Mouse (Mus musculus): ENCODE data around the gene Ints1. TPM values are rescaled to one million over a fixed set of nuclear protein-coding genes. Genes with fewer than 3 reads are reported as not detected.

The Ints1 gene
- polyA plus RNA-seq, 2 experiments, result 12.1 to 13.5 TPM

- H3K4me1 ChIP-seq (replicated peaks; ENCODE audit: control insufficient read depth in 2 of 2, insufficient read depth in 2 of 2, low read length in 1 of 2), result peaks cover 49 to 64% of the 10 kb centered on the region in 2 experiments
- peak overlapping the region; percentile 28 to 53 for H3K4me3 ChIP-seq (ENCODE audit: insufficient read depth in 1 of 2, low read depth in 2 of 2, low read length in 2 of 2)
- 38% methylated on average over 14 of the region's 14 CpGs for WGBS (ENCODE audit: insufficient replicate concordance)
Observed at GRCm38 (mm10) chr5:139737841-139738591, 37.5 kb downstream of the Ints1 start.

GRCm38 (mm10) chr5:139736504-139736940, 39.0 kb downstream of the Ints1 start:
- TF ChIP-seq EP300 (IDR thresholded peaks at IDR 0.05; ENCODE audit: low read depth) (no peak), CTCF (IDR thresholded peaks at IDR 0.05; ENCODE audit: low read depth) (no peak)
- Histone ChIP-seq H3K9me3 (ENCODE audit: control insufficient read depth, low read length) (no peaks in the 10 kb centered on the region), H3K4me3 (ENCODE audit: insufficient read depth in 1 of 2, low read depth in 2 of 2, low read length in 2 of 2) (peak overlapping the region; percentile 19 to 39), H3K4me1 (replicated peaks; ENCODE audit: control insufficient read depth in 2 of 2, insufficient read depth in 2 of 2, low read length in 1 of 2) (peaks cover 57 to 68% of the 10 kb centered on the region in 2 experiments), H3K36me3 (replicated peaks; ENCODE audit: control insufficient read depth, insufficient read depth, low read depth) (no peaks in the 10 kb centered on the region; the same call in 1 of the 2 replicates), H3K9ac (replicated peaks) (peak overlapping the region; percentile 68), H3K27ac (peak overlapping the region; percentile 96), H3K4me2 (ENCODE audit: low read depth) (peak overlapping the region; percentile 96), H3K27me3 (ENCODE audit: control insufficient read depth, insufficient read depth, low read length) (no peaks in the 10 kb centered on the region)
- ATAC-seq (ENCODE audit: insufficient read depth), result no peak
- WGBS (ENCODE audit: insufficient replicate concordance), result 8% methylated on average over 10 of the region's 10 CpGs
- DNase-seq (ENCODE audit: low read depth in 3 of 3, low spot score in 3 of 3), result no peak

More at GRCm38 (mm10) chr5:139737841-139738591, 37.5 kb downstream of the Ints1 start:
- peak overlapping the region; percentile 68 for H3K9ac ChIP-seq (replicated peaks)
- DNase-seq (ENCODE audit: low read depth in 3 of 3, low spot score in 3 of 3) (peak in 1 of 3 experiments; percentile 68), ATAC-seq (ENCODE audit: insufficient read depth) (peak; percentile 67)
- H3K36me3 ChIP-seq (replicated peaks; ENCODE audit: control insufficient read depth, insufficient read depth, low read depth), result no peaks in the 10 kb centered on the region
- H3K4me2 ChIP-seq (ENCODE audit: low read depth), result peak overlapping the region; percentile 96
- H3K27me3 ChIP-seq (ENCODE audit: control insufficient read depth, insufficient read depth, low read length), result no peaks in the 10 kb centered on the region
- TF ChIP-seq CTCF (IDR thresholded peaks at IDR 0.05; ENCODE audit: low read depth) (no peak), EP300 (IDR thresholded peaks at IDR 0.05; ENCODE audit: low read depth) (no peak)
- H3K27ac ChIP-seq, result peak overlapping the region; percentile 96
- no peaks in the 10 kb centered on the region for H3K9me3 ChIP-seq (ENCODE audit: control insufficient read depth, low read length)

DNA sequence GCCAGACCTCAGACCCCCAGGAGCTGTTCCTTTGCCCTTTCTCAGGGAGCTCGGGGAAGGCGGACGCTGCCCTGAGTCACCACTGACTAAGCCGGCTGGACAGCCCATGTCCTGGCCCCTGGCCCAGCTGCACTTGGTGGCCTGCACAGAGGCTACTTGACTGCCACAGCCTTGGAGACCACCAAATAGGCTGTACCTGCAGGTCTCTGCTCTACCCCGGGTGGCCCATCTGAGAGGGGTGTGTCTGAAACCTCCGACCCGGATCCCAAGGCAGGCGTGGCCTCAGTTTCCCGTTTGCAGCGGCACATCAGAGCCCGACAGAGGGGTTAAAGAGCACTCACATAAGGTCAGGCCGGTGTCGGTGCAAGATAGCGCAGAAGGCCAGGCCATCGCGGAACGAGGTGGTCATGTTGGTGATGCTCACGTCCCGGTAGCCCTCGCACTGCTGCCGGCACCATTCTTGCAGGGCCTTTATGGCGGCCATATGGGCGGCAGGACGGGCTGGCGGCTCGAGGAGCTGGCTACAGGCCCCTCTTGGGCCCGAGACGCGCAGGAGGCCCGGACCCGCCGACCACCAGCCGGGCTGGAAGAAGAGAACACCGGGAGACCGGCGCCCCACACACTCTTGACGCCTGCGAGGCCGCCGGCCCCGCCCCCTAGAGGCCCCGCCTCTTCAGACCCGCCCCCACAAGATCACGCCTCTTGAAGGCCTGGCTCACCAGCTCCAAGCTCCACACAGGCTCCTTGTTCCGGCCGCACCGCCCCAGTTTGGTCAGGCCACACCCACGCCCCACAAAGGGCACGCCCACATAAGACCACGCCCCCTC, 39.6 kb downstream of the Ints1 start, which contains the start of gene Micall2:
TSS of gene Micall2 (minus strand) at position 660 of the 827 bp plus-strand sequence.
- peak within 1 kb of the TSS; percentile 59 to 85 for H3K4me3 ChIP-seq (ENCODE audit: insufficient read depth in 1 of 2, low read depth in 2 of 2, low read length in 2 of 2)
- H3K27me3 ChIP-seq (ENCODE audit: control insufficient read depth, insufficient read depth, low read length), result no peaks in the 10 kb centered on the region
- TF ChIP-seq CTCF (IDR thresholded peaks at IDR 0.05; ENCODE audit: low read depth) (no peak), EP300 (IDR thresholded peaks at IDR 0.05; ENCODE audit: low read depth) (no peak)
- peak within 1 kb of the TSS; percentile 98 for H3K27ac ChIP-seq
- peak within 1 kb of the TSS; percentile 84 for H3K9ac ChIP-seq (replicated peaks)
- H3K36me3 ChIP-seq (replicated peaks; ENCODE audit: control insufficient read depth, insufficient read depth, low read depth), result no peaks in the 10 kb centered on the region; the same call in 1 of the 2 replicates
- no peaks in the 10 kb centered on the region for H3K9me3 ChIP-seq (ENCODE audit: control insufficient read depth, low read length)
- peaks cover 57 to 69% of the 10 kb centered on the region in 2 experiments for H3K4me1 ChIP-seq (replicated peaks; ENCODE audit: control insufficient read depth in 2 of 2, insufficient read depth in 2 of 2, low read length in 1 of 2)
- WGBS (ENCODE audit: insufficient replicate concordance), result 2% methylated on average over 50 of the region's 50 CpGs
- DNase-seq (ENCODE audit: low read depth in 3 of 3, low spot score in 3 of 3) (peak; percentile 98 to 99 (median 98)), ATAC-seq (ENCODE audit: insufficient read depth) (peak; percentile 76)
- peak within 1 kb of the TSS; percentile 96 for H3K4me2 ChIP-seq (ENCODE audit: low read depth)

GRCm38 (mm10) chr5:139734746-139735145, 40.7 kb downstream of the Ints1 start:
- peak overlapping the region; percentile 96 for H3K4me2 ChIP-seq (ENCODE audit: low read depth)
- no peak for TF ChIP-seq CTCF (IDR thresholded peaks at IDR 0.05; ENCODE audit: low read depth)
- no peak for TF ChIP-seq EP300 (IDR thresholded peaks at IDR 0.05; ENCODE audit: low read depth)
- no peaks in the 10 kb centered on the region for H3K27me3 ChIP-seq (ENCODE audit: control insufficient read depth, insufficient read depth, low read length)
- peak overlapping the region; percentile 98 for H3K27ac ChIP-seq
- peak overlapping the region; percentile 84 for H3K9ac ChIP-seq (replicated peaks)
- no peaks in the 10 kb centered on the region; the same call in 1 of the 2 replicates for H3K36me3 ChIP-seq (replicated peaks; ENCODE audit: control insufficient read depth, insufficient read depth, low read depth)
- 9% methylated on average over 7 of the region's 7 CpGs for WGBS (ENCODE audit: insufficient replicate concordance)
- DNase-seq (ENCODE audit: low read depth in 3 of 3, low spot score in 3 of 3), result no peak
- peaks cover 51 to 69% of the 10 kb centered on the region in 2 experiments for H3K4me1 ChIP-seq (replicated peaks; ENCODE audit: control insufficient read depth in 2 of 2, insufficient read depth in 2 of 2, low read length in 1 of 2)
- H3K9me3 ChIP-seq (ENCODE audit: control insufficient read depth, low read length), result no peaks in the 10 kb centered on the region
- H3K4me3 ChIP-seq (ENCODE audit: insufficient read depth in 1 of 2, low read depth in 2 of 2, low read length in 2 of 2), result peak overlapping the region; percentile 59 to 85
- no peak for ATAC-seq (ENCODE audit: insufficient read depth)

Data from liver, embryonic 14.5 days (tissue).